Mouse (Mus musculus) kidney, embryonic 16.5 days (tissue): ENCODE data around the gene Chn1. TPM values are rescaled to one million over a fixed set of nuclear protein-coding genes. Genes with fewer than 3 reads are reported as not detected.

Source experiments
- ATAC-seq: fragments of 200-750 bp; cut with Nextera tagmentation; 2 replicates; pipeline ENCODE4 v1.8.0; 2017; ENCODE audit warnings: moderate TSS enrichment; ENCODE audit not compliant: low FRiP score, low TSS enrichment
- H3K27ac ChIP-seq: fragments of 300-500 bp; sonication (generic); 2 replicates; pipeline ENCODE4 v1.5.1; 2014; ENCODE audit warnings: low read length
- H3K27me3 ChIP-seq: fragments of 300-500 bp; sonication (generic); 2 replicates; pipeline ENCODE4 v1.6.1; 2014; ENCODE audit warnings: low read length, control low read depth, mixed read lengths; ENCODE audit not compliant: insufficient read depth
- H3K36me3 ChIP-seq: fragments of 300-500 bp; sonication (generic); 2 replicates; pipeline ENCODE4 v1.6.1; 2014; ENCODE audit warnings: low read length, control low read depth, mixed read lengths; ENCODE audit not compliant: insufficient read depth
- H3K4me1 ChIP-seq: fragments of 300-500 bp; sonication (generic); 2 replicates; pipeline ENCODE4 v1.6.1; 2014; ENCODE audit warnings: low read length, control low read depth, mixed read lengths; ENCODE audit not compliant: insufficient read depth
- H3K4me2 ChIP-seq: fragments of 300-500 bp; sonication (generic); replicated peaks from 2 replicates; pipeline ENCODE4 v1.6.1; 2014; ENCODE audit warnings: low read depth, low read length
- H3K4me3 ChIP-seq: fragments of 300-500 bp; sonication (generic); 2 replicates; pipeline ENCODE4 v1.5.1; 2014; ENCODE audit warnings: mild to moderate bottlenecking, low read length
- H3K9ac ChIP-seq: fragments of 300-500 bp; sonication (generic); replicated peaks from 2 replicates; pipeline ENCODE4 v1.6.1; 2014; ENCODE audit warnings: low read length
- H3K9me3 ChIP-seq: fragments of 300-500 bp; sonication (generic); 2 replicates; pipeline ENCODE4 v1.6.1; 2016; ENCODE audit warnings: low read length, control low read depth
- WGBS: fragments of 180-500 bp; shearing (Covaris S2); extraction: QIAGEN DNeasy Blood & Tissue Kit; methylation state at CpG from one replicate; pipeline ENCODE4 v1.1.7; 2014; 5-methylcytosine and 5-hydroxymethylcytosine counted together
- polyA plus RNA-seq: library from polyadenylated mRNA; unstranded; fragments of >200 nt; fragmentation: Nextera tagmentation; extraction: Ambion mirVana; gene quantifications from 2 replicates; pipeline ENCODE4 v1.2.1, GENCODE M21; 2015

The Chn1 gene
- polyA plus RNA-seq, 1 experiment from 2014 or later, result 17.0 TPM

DNA sequence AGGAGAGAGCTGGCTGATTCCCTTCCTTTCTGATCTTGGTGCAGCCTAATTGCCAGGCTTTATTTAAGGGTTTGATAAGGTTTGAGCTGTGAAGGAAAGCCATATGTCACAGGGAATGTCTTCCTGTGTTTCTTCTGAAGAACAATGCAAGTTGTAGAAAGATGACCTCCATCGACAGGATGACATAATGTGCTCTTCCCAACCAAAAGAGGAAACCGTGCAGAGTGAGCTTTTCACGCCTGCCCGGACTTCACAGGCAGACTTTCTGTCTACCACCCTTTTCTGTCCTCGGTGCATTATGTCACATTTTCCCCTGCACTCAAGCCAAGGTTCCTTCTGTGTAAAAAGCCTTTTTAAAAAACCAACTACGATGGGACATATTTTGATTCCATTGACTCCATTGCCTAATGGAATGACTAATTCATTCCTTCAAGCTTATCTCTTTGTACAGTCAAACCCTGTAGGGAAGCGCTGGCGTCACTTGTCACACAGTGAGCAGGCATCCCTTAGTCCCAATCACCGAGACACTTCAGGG is 7.3 kb upstream of the Chn1 start:
- Histone ChIP-seq H3K9ac (no peak overlapping the region), H3K4me2 (no peak overlapping the region), H3K27me3 (peaks cover 10% of the 10 kb centered on the region), H3K9me3 (0 out of 2 replicates have a peak, but pooled peaks cover 5% of the 10 kb centered on the region), H3K36me3 (no peaks in the 10 kb centered on the region), H3K4me3 (no peak overlapping the region), H3K4me1 (no peaks in the 10 kb centered on the region), H3K27ac (no peak overlapping the region)
- WGBS, result 50% methylated on average over 9 of the region's 9 CpGs
- no peak for ATAC-seq

GRCm38 (mm10) chr2:73780321-73781010 is 5.3 kb upstream of the Chn1 start:
- no peaks in the 10 kb centered on the region for H3K36me3 ChIP-seq
- peaks cover 20% of the 10 kb centered on the region for H3K27me3 ChIP-seq
- 88% methylated on average over 14 of the region's 14 CpGs for WGBS
- no peak for ATAC-seq
- H3K9me3 ChIP-seq, result 0 out of 2 replicates have a peak, but pooled peaks cover 5% of the 10 kb centered on the region
- H3K4me3 ChIP-seq, result no peak overlapping the region
- H3K4me2 ChIP-seq, result no peak overlapping the region
- no peak overlapping the region for H3K27ac ChIP-seq
- H3K9ac ChIP-seq, result no peak overlapping the region
- H3K4me1 ChIP-seq, result peaks cover 6% of the 10 kb centered on the region; the same call in 1 of the 2 replicates

- no peak overlapping the region for H3K27ac ChIP-seq
- no peak for ATAC-seq
- WGBS, result 51% methylated on average over 7 of the region's 7 CpGs
- peaks cover 20% of the 10 kb centered on the region for H3K27me3 ChIP-seq
- 0 out of 2 replicates have a peak, but pooled peaks cover 5% of the 10 kb centered on the region for H3K9me3 ChIP-seq
- no peak overlapping the region for H3K4me3 ChIP-seq
- no peaks in the 10 kb centered on the region for H3K36me3 ChIP-seq
- H3K4me1 ChIP-seq, result peaks cover 7% of the 10 kb centered on the region; the same call in 1 of the 2 replicates
- no peak overlapping the region for H3K4me2 ChIP-seq
- no peak overlapping the region for H3K9ac ChIP-seq
These were observed 4.7 kb upstream of the Chn1 start for GRCm38 (mm10) chr2:73779796-73780195.

DNA sequence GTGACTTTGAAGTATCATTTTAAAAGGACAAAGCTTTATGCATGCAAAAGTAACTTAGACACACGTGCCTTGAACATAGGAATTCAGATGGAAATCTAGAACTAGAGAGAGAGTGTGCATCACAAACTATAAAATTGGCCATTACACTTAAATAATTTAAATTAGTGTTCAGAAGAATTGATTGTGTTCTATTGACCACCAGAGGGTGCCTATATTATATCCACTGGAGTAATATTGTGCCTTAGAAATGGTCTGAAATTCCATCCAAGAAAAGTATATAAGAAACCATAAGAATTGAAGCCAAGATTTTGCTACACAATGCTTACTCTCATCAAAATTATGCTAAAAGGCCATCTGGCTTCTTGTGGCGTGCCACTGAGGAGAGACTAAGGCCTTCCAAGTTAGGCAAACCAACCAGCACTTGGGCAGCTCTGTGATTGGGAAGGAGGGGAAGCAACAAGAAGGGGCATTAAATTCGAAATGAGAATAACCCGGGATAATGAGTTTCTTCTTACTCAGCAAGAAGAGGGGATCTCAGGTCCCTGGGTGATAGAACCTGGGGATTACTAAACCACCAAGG is 4.0 kb upstream of the Chn1 start:
- Histone ChIP-seq H3K9me3 (no peaks in the 10 kb centered on the region), H3K36me3 (no peaks in the 10 kb centered on the region), H3K9ac (no peak overlapping the region), H3K27me3 (peaks cover 20% of the 10 kb centered on the region), H3K4me3 (no peak overlapping the region), H3K27ac (no peak overlapping the region), H3K4me1 (peaks cover 7% of the 10 kb centered on the region; the same call in 1 of the 2 replicates), H3K4me2 (no peak overlapping the region)
- WGBS, result 81% methylated on average over 4 of the region's 4 CpGs
- ATAC-seq, result no peak

DNA sequence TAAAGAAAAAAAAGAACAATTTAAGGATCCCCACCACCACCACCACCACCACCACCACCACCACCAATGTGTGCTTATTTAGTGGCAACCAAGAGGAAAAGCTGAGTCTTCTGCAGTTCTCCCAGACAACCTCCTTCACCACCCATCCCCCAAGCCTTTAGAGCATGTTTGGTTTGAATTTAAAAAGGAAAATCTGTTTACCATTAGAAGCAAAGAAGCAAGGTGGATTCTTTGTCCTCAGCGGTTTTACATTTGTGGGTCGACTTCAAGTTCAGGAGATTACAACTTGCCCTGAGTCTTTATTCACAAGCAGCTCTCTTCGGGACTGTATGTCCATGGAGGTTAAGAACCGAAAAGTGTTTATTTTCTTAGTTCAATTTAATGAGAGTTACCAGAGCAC is 1.8 kb upstream of the Chn1 start:
- Histone ChIP-seq H3K36me3 (no peaks in the 10 kb centered on the region), H3K27me3 (peaks cover 20% of the 10 kb centered on the region), H3K27ac (no peak overlapping the region), H3K4me3 (no peak overlapping the region), H3K9me3 (no peaks in the 10 kb centered on the region), H3K9ac (no peak overlapping the region), H3K4me2 (no peak overlapping the region), H3K4me1 (peaks cover 7% of the 10 kb centered on the region; the same call in 1 of the 2 replicates)
- ATAC-seq, result no peak
- WGBS, result 40% methylated on average over 4 of the region's 4 CpGs

- H3K27me3 ChIP-seq, result peaks cover 20% of the 10 kb centered on the region
- H3K4me2 ChIP-seq, result peak overlapping the region; percentile 85
- H3K36me3 ChIP-seq, result no peaks in the 10 kb centered on the region
- ATAC-seq, result no peak
- WGBS, result under 1% methylated on average over 22 of the region's 22 CpGs
- H3K9me3 ChIP-seq, result no peaks in the 10 kb centered on the region
- H3K4me3 ChIP-seq, result peak overlapping the region; percentile 90
- H3K27ac ChIP-seq, result no peak overlapping the region
- peak overlapping the region; percentile 92 for H3K9ac ChIP-seq
- H3K4me1 ChIP-seq, result peaks cover 7% of the 10 kb centered on the region; the same call in 1 of the 2 replicates
These were observed 651 bp upstream of the Chn1 start for GRCm38 (mm10) chr2:73775683-73776310.

- no peaks in the 10 kb centered on the region for H3K36me3 ChIP-seq
These were observed 2.2 kb downstream of the Chn1 start for GRCm38 (mm10) chr2:73772945-73773344.

DNA sequence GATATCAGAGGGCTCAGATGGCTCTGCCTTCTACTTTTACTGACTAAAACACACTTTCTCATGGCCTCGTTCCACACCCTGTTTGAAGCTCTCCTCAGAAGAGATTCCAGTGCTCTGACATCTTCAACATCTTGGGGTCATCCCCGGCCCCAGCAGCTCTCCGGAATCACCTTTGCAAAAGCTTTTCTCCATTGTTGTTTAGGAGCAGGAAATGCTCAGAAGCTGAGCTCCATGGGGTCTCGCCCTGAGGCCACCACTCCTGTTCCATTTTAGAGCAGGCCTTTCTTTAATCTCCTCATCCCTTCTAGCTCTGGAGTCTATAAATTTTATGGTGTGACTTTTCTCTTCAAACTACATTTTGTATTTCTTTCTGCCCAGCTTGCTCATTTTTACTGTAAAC is 6.5 kb downstream of the Chn1 start:
- Histone ChIP-seq H3K4me2 (no peak overlapping the region), H3K9me3 (no peaks in the 10 kb centered on the region), H3K9ac (no peak overlapping the region), H3K27ac (no peak overlapping the region), H3K27me3 (no peaks in the 10 kb centered on the region), H3K4me1 (0 out of 2 replicates have a peak, but pooled peaks cover 3% of the 10 kb centered on the region), H3K36me3 (no peaks in the 10 kb centered on the region), H3K4me3 (no peak overlapping the region)
- no peak for ATAC-seq
- 70% methylated on average over 4 of the region's 4 CpGs for WGBS

More at GRCm38 (mm10) chr2:73772945-73773344, 2.2 kb downstream of the Chn1 start:
- no peaks in the 10 kb centered on the region for H3K9me3 ChIP-seq
- 33% methylated on average over 1 of the region's 1 CpGs for WGBS
- peaks cover 16% of the 10 kb centered on the region for H3K27me3 ChIP-seq
- peaks cover 10% of the 10 kb centered on the region; the same call in 1 of the 2 replicates for H3K4me1 ChIP-seq
- H3K9ac ChIP-seq, result no peak overlapping the region
- no peak for ATAC-seq
- H3K27ac ChIP-seq, result no peak overlapping the region
- no peak overlapping the region for H3K4me3 ChIP-seq
- no peak overlapping the region for H3K4me2 ChIP-seq

- Histone ChIP-seq H3K9ac (no peak overlapping the region), H3K36me3 (no peaks in the 10 kb centered on the region), H3K4me3 (no peak overlapping the region), H3K9me3 (no peaks in the 10 kb centered on the region), H3K27me3 (no peaks in the 10 kb centered on the region), H3K4me2 (no peak overlapping the region), H3K27ac (no peak overlapping the region), H3K4me1 (no peaks in the 10 kb centered on the region)
- WGBS, result 64% methylated on average over 3 of the region's 3 CpGs
- no peak for ATAC-seq
These were observed 11.6 kb downstream of the Chn1 start for GRCm38 (mm10) chr2:73763541-73763940.
